Mouse (Mus musculus): ENCODE data around the gene Oxsr1. TPM values are rescaled to one million over a fixed set of nuclear protein-coding genes. Genes with fewer than 3 reads are reported as not detected.
"Not testable (repeated sequence)": the region's sequence is repeated elsewhere in the genome, so short reads cannot be mapped to it uniquely, and the experiment has no call there.

Gene Oxsr1
- polyA plus RNA-seq (2015; fragmentation: Nextera tagmentation; extraction: Ambion mirVana) = 12.3 and 14.2 TPM in 2 replicates

- under 1% methylated on average over 76 of the region's 76 CpGs for WGBS
- peak within 1 kb of the TSS; percentile 95 for H3K27ac ChIP-seq
Observed at GRCm38 (mm10) chr9:119322289-119323259, at the start of gene Oxsr1. Gene Oxsr1, minus strand, starts transcription at chr9:119322427.

DNA sequence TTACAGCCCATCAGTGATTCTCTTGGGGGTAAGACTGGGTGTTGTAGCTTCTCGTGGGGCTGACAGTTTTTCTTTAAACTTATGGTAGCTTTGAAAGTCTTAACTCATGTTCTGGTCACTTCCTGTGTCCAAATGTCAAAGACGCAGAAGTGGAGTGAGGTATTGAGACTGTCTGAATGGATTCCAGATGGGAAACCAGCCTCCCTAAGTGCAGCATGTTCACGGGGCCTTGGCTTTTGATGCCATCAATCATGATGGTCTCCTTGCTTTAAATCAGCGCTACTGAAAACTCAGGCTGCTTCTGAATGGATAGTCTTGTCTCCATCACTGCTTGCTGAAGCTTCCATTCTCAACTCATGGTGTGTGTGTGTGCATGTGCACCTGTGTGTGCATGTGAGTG, 49.0 kb upstream of the Oxsr1 start:
- no peaks in the 10 kb centered on the region for H3K9me3 ChIP-seq (replicated peaks)

More at GRCm38 (mm10) chr9:119322289-119323259, at the start of gene Oxsr1:
- H3K27me3 ChIP-seq = no peaks in the 10 kb centered on the region
- H3K4me3 ChIP-seq (replicated peaks) = peak within 1 kb of the TSS; percentile 98
- ATAC-seq (replicated peaks; ENCODE audit: low FRiP score) = peak; percentile 98
- H3K36me3 ChIP-seq = peaks cover 5% of the 10 kb centered on the region; the same call in 1 of the 2 replicates
- H3K9me3 ChIP-seq (replicated peaks) = no peaks in the 10 kb centered on the region
- H3K4me1 ChIP-seq = peaks cover 25% of the 10 kb centered on the region
- peak within 1 kb of the TSS; percentile 86 for H3K9ac ChIP-seq
- peak within 1 kb of the TSS; percentile 97 for H3K4me2 ChIP-seq

DNA sequence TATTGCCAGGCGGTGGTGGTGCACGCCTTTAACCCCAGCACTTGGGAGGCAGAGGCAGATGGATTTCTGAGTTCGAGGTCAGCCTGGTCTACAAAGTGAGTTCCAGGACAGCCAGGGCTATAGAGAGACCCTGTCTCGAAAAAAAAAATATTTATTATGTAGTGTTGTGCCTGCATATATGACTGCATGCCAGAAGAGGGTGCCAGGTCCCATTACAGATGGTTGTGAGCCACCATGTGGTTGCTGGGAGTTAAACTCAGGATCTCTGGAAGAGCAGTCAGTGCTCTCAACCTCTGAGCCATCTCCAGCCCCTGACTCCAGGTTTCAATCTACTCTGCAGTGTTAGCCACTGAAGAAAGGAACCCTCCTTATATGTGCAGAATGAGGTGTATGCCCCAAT, 48.5 kb upstream of the Oxsr1 start:
- ATAC-seq (replicated peaks; ENCODE audit: low FRiP score); H3K9ac ChIP-seq; H3K4me3 ChIP-seq (replicated peaks); H3K36me3 ChIP-seq; H3K4me1 ChIP-seq; H3K27me3 ChIP-seq; H3K27ac ChIP-seq; H3K9me3 ChIP-seq (replicated peaks); H3K4me2 ChIP-seq: not testable (repeated sequence)
- WGBS = 86% methylated on average over 4 of the region's 4 CpGs

More for the DNA sequence above, 49.0 kb upstream of the Oxsr1 start:
- no peak overlapping the region for H3K4me3 ChIP-seq (replicated peaks)
- H3K27ac ChIP-seq = no peak overlapping the region
- 56% methylated on average over 4 of the region's 4 CpGs for WGBS
- no peak overlapping the region for H3K4me2 ChIP-seq
- no peak for ATAC-seq (replicated peaks; ENCODE audit: low FRiP score)
- H3K27me3 ChIP-seq = no peaks in the 10 kb centered on the region
- no peaks in the 10 kb centered on the region for H3K4me1 ChIP-seq
- H3K36me3 ChIP-seq = 0 out of 2 replicates have a peak, but pooled peaks cover 10% of the 10 kb centered on the region
- no peak overlapping the region for H3K9ac ChIP-seq

GRCm38 (mm10) chr9:119368367-119368766, 46.1 kb upstream of the Oxsr1 start:
- Histone ChIP-seq H3K27me3 (no peaks in the 10 kb centered on the region), H3K4me1 (peaks cover 8% of the 10 kb centered on the region; the same call in 1 of the 2 replicates), H3K36me3 (0 out of 2 replicates have a peak, but pooled peaks cover 10% of the 10 kb centered on the region), H3K4me3 (replicated peaks) (no peak overlapping the region), H3K9ac (no peak overlapping the region), H3K27ac (no peak overlapping the region), H3K9me3 (replicated peaks) (no peaks in the 10 kb centered on the region), H3K4me2 (no peak overlapping the region)
- ATAC-seq (replicated peaks; ENCODE audit: low FRiP score) = no peak
- WGBS = 83% methylated on average over 3 of the region's 3 CpGs

DNA sequence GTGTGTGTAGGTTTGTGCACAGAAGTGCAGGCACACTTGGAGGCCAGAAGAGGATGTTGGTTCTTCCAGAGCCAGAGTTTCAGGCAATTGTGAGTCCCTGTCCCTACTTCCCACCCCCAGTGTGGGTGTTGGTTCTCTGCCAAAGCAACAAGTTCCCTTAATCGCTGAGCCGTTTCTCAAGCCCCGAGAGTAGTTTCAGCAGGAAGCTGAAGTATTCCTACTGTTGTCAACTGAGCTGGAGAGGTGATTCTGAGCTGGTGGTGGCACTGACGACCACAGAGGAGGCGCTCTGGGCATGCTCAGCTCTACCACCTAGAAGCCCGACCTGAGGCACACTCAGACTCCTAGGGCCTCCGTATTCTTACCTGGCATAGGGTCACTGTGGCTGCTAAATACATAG, 43.1 kb upstream of the Oxsr1 start, which contains the start of gene Slc22a14:
Gene Slc22a14, minus strand, starts transcription at position 270 of the 400 bp plus-strand sequence.
- H3K27me3 ChIP-seq = no peaks in the 10 kb centered on the region
- H3K4me2 ChIP-seq = no peak within 1 kb of the TSS
- peaks cover 8% of the 10 kb centered on the region; the same call in 1 of the 2 replicates for H3K4me1 ChIP-seq
- H3K9ac ChIP-seq = no peak within 1 kb of the TSS
- no peak within 1 kb of the TSS for H3K27ac ChIP-seq
- no peak for ATAC-seq (replicated peaks; ENCODE audit: low FRiP score)
- 45% methylated on average over 7 of the region's 7 CpGs for WGBS
- no peak within 1 kb of the TSS for H3K4me3 ChIP-seq (replicated peaks)
- no peaks in the 10 kb centered on the region for H3K9me3 ChIP-seq (replicated peaks)
- H3K36me3 ChIP-seq = peaks cover 21% of the 10 kb centered on the region; the same call in 1 of the 2 replicates

- ATAC-seq (replicated peaks; ENCODE audit: low FRiP score) = no peak
- Histone ChIP-seq H3K4me2 (no peak overlapping the region), H3K36me3 (peaks cover 15% of the 10 kb centered on the region; the same call in 1 of the 2 replicates), H3K9ac (no peak overlapping the region), H3K4me3 (replicated peaks) (no peak overlapping the region), H3K27me3 (no peaks in the 10 kb centered on the region), H3K27ac (no peak overlapping the region), H3K9me3 (replicated peaks) (no peaks in the 10 kb centered on the region), H3K4me1 (peaks cover 10% of the 10 kb centered on the region; the same call in 1 of the 2 replicates)
- 75% methylated on average over 12 of the region's 12 CpGs for WGBS
Observed at GRCm38 (mm10) chr9:119363229-119363628, 41.0 kb upstream of the Oxsr1 start.

DNA sequence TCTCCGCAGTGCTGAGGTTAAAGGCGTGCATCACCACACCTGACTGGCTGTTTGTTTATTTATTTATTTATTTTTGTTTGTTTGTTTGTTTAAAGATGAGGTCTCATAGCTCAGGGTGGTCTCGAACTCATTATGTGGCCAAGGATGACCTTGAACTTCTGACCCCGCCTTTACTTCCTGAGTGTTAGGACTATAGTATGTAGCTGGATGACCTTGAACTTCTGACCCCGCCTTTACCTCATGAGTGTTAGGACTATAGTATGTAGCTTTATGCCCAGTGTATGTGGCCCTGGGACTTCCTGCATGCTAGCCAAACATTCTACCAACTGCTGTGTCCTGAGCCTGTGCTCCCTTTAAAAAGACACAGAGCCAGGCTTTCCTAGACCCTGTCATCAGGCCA, 39.2 kb upstream of the Oxsr1 start:
- H3K4me1 ChIP-seq = peaks cover 14% of the 10 kb centered on the region; the same call in 1 of the 2 replicates
- WGBS = 86% methylated on average over 5 of the region's 5 CpGs
- no peaks in the 10 kb centered on the region for H3K27me3 ChIP-seq
- H3K9ac ChIP-seq = no peak overlapping the region
- H3K4me2 ChIP-seq = no peak overlapping the region
- H3K4me3 ChIP-seq (replicated peaks) = no peak overlapping the region
- no peak for ATAC-seq (replicated peaks; ENCODE audit: low FRiP score)
- H3K9me3 ChIP-seq (replicated peaks) = no peaks in the 10 kb centered on the region
- no peak overlapping the region for H3K27ac ChIP-seq
- H3K36me3 ChIP-seq = peaks cover 11% of the 10 kb centered on the region; the same call in 1 of the 2 replicates

GRCm38 (mm10) chr9:119358058-119358429, 35.8 kb upstream of the Oxsr1 start:
- H3K27me3 ChIP-seq = no peaks in the 10 kb centered on the region
- H3K9me3 ChIP-seq (replicated peaks) = no peaks in the 10 kb centered on the region
- peak overlapping the region; percentile 60 for H3K9ac ChIP-seq
- peaks cover 11% of the 10 kb centered on the region; the same call in 1 of the 2 replicates for H3K36me3 ChIP-seq
- peaks cover 11% of the 10 kb centered on the region for H3K4me1 ChIP-seq
- 0 out of 2 replicates have a peak overlapping the region, but pooled peaks have one; percentile 9 for H3K27ac ChIP-seq
- peak overlapping the region; percentile 90 for H3K4me2 ChIP-seq
- 39% methylated on average over 9 of the region's 9 CpGs for WGBS
- peak overlapping the region; percentile 68 for H3K4me3 ChIP-seq (replicated peaks)
- peak; percentile 16; the same call in 1 of the 2 replicates for ATAC-seq (replicated peaks; ENCODE audit: low FRiP score)

GRCm38 (mm10) chr9:119357331-119358057, 35.3 kb upstream of the Oxsr1 start, which contains the start of gene Xylb:
Gene Xylb, plus strand, starts transcription at chr9:119357381.
- 0 out of 2 replicates have a peak within 1 kb of the TSS, but pooled peaks have one; percentile 9 for H3K27ac ChIP-seq
- WGBS = 2% methylated on average over 65 of the region's 65 CpGs
- H3K9ac ChIP-seq = peak within 1 kb of the TSS; percentile 60
- H3K4me2 ChIP-seq = peak within 1 kb of the TSS; percentile 90
- H3K4me1 ChIP-seq = peaks cover 11% of the 10 kb centered on the region
- peak; percentile 92 for ATAC-seq (replicated peaks; ENCODE audit: low FRiP score)
- H3K4me3 ChIP-seq (replicated peaks) = peak within 1 kb of the TSS; percentile 68
- H3K9me3 ChIP-seq (replicated peaks) = no peaks in the 10 kb centered on the region
- H3K27me3 ChIP-seq = no peaks in the 10 kb centered on the region
- peaks cover 11% of the 10 kb centered on the region; the same call in 1 of the 2 replicates for H3K36me3 ChIP-seq

DNA sequence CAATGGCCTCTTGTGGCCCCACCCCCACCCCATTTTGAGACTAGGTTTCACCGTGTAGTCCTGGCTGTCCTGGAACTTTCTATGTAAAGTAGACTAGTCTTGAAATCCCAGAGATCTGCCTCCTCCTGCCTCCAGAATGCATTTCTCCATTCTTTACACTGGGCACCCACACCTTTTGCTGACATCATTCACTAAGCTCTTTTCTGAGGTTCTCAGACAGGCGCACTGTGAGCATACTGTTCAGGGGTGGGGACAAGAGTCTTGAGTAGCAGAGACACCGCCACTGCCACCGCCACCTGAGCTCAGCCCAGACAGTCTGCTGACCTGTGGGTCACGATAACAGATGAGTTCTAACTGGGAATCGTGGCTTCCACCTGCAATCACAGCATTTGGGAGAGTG, 33.7 kb upstream of the Oxsr1 start:
- ATAC-seq (replicated peaks; ENCODE audit: low FRiP score) = no peak
- Histone ChIP-seq H3K27ac (no peak overlapping the region), H3K9ac (no peak overlapping the region), H3K27me3 (no peaks in the 10 kb centered on the region), H3K9me3 (replicated peaks) (no peaks in the 10 kb centered on the region), H3K4me2 (no peak overlapping the region), H3K4me3 (replicated peaks) (no peak overlapping the region), H3K36me3 (peaks cover 10% of the 10 kb centered on the region), H3K4me1 (peaks cover 16% of the 10 kb centered on the region)
- 59% methylated on average over 6 of the region's 6 CpGs for whole genome bisulfite sequencing

DNA sequence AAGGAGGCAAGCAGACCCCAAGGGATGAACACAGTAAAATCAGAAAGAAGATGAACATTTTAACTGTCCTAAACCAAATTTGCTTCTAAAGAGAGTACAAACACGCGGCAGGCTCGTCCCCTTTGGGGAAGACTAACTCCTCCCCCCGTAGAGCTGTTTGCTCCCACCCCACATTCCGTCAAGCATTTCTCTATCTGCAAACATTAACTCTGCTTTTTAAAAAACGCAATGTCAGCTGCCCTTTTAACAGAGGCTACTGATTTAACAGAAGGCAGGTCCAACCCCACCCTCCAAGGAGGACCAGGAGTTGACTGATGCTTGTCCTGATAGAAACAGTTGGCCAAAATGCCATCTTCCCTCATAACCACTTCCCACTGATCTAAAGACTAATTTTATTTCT, 31.7 kb upstream of the Oxsr1 start:
- no peak for ATAC-seq (replicated peaks; ENCODE audit: low FRiP score)
- H3K36me3 ChIP-seq = peaks cover 21% of the 10 kb centered on the region
- WGBS = 74% methylated on average over 6 of the region's 6 CpGs

More for the DNA sequence above, 31.7 kb upstream of the Oxsr1 start:
- H3K27me3 ChIP-seq = no peaks in the 10 kb centered on the region
- no peak overlapping the region for H3K4me3 ChIP-seq (replicated peaks)
- no peak overlapping the region for H3K9ac ChIP-seq
- H3K9me3 ChIP-seq (replicated peaks) = no peaks in the 10 kb centered on the region
- H3K27ac ChIP-seq = no peak overlapping the region
- H3K4me1 ChIP-seq = peaks cover 26% of the 10 kb centered on the region
- H3K4me2 ChIP-seq = no peak overlapping the region

All from kidney, embryonic 15.5 days (tissue).